Mouse (Mus musculus): ENCODE results near the gene Cacna2d2.

- TF ChIP-seq CTCF (conservative IDR thresholded peaks at IDR 0.05; ENCODE audit: low read length) (no peak), NANOG (IDR thresholded peaks at IDR 0.05; ENCODE audit: borderline replicate concordance, low read length) (no peak)
Measured at GRCm38 (mm10) chr9:107555701-107556100, 156.3 kb downstream of the Cacna2d2 start.
